Mouse (Mus musculus): ENCODE results near the gene Sycp2l.

DNA sequence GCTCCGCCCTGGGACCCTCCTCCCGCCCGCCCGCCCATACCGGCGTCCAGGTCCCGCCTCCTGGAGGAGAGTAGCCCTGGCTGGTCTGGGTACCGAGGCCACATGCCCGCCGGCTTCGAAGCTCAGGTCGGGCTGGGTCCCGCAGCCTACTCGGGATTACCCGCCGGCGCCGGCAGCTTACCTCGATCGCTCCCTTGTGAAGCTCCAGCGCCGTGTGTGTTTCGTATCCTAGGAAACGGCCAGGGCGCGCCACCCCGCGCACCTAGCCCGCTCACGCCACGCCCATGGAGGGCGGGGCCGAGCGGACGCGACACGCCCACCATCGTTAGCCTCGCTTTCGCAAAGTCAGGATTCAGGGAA lies 34.7 kb upstream of the Sycp2l start, which contains the start of gene Mak:
- TF ChIP-seq CTCF (IDR thresholded peaks at IDR 0.05; ENCODE audit: control insufficient read depth, insufficient read depth, insufficient read length) (no peak), CEBPB (IDR thresholded peaks at IDR 0.05; ENCODE audit: low read depth) (no peak)
